Comparison of ENCODE assay signal across 25 mouse cellular contexts in genomic region chr16:32678812-32679211, GRCm38 (mm10). TPM values are rescaled to one million over a fixed set of nuclear protein-coding genes. Genes with fewer than 3 reads are reported as not detected.
DNase-seq lines count a peak whose midpoint lies in the region; ATAC-seq and TF ChIP-seq lines count a peak whose summit lies in the region.
"Had no signal": no experiment of that assay in that cellular context is flagged by ENCODE, and none has a peak within 500 bp of the region (broad histone marks: within the 10 kb centered on the region; RNA-seq: fewer than 3 reads in every experiment).

No protein-coding gene starts in this region.

- no peak for TF ChIP-seq POLR2A in kidney, adult 2 months (IDR thresholded peaks at IDR 0.05; ENCODE audit: low read depth, low read length)
- no peak for TF ChIP-seq POLR2A in embryonic fibroblast, embryonic 13.5 days (IDR thresholded peaks at IDR 0.05; ENCODE audit: low read depth, low read length)

- no peak overlapping the region for H3K4me3 ChIP-seq in kidney, postnatal 0 days (replicated peaks; ENCODE audit: low read depth, low read length)
- H3K4me3 ChIP-seq in kidney, adult 2 months (ENCODE audit: insufficient read depth, low read depth, low read length) = no peak overlapping the region
- H3K4me3 ChIP-seq in E14TG2a.4 (replicated peaks; ENCODE audit: low read length) = 0 out of 2 replicates have a peak overlapping the region, but pooled peaks have one; percentile 43
- no peak overlapping the region for H3K4me3 ChIP-seq in embryonic fibroblast, embryonic 13.5 days (ENCODE audit: insufficient read depth, low read length)
- no peak overlapping the region; the same call in 1 of the 2 replicates for H3K4me3 ChIP-seq in stomach, embryonic 16.5 days (replicated peaks; ENCODE audit: low read length)
- H3K4me3 ChIP-seq: embryonic facial prominence, embryonic 15.5 days; hindbrain, embryonic 15.5 days; midbrain, embryonic 15.5 days; neural tube, embryonic 12.5 days had no signal

- no peak overlapping the region for H3K4me2 ChIP-seq in kidney, postnatal 0 days (ENCODE audit: low read length)
- H3K4me2 ChIP-seq in stomach, embryonic 16.5 days (ENCODE audit: low read depth, low read length) = peak overlapping the region; percentile 31
- H3K4me2 ChIP-seq: embryonic facial prominence, embryonic 15.5 days; heart, embryonic 11.5 days; hindbrain, embryonic 15.5 days; lung, embryonic 14.5 days; midbrain, embryonic 15.5 days; neural tube, embryonic 12.5 days had no signal

- no peaks in the 10 kb centered on the region for H3K9me3 ChIP-seq in kidney, postnatal 0 days (replicated peaks; ENCODE audit: low read length)
- no peaks in the 10 kb centered on the region for H3K9me3 ChIP-seq in E14TG2a.4 (ENCODE audit: low read length)
- no peaks in the 10 kb centered on the region for H3K9me3 ChIP-seq in stomach, embryonic 16.5 days (replicated peaks; ENCODE audit: control insufficient read depth, low read length)
- H3K9me3 ChIP-seq: embryonic facial prominence, embryonic 15.5 days; hindbrain, embryonic 15.5 days; midbrain, embryonic 15.5 days; neural tube, embryonic 12.5 days had no signal

- 0 out of 2 replicates have a peak overlapping the region, but pooled peaks have one; percentile 37 for H3K9ac ChIP-seq in kidney, postnatal 0 days (ENCODE audit: low read depth, low read length)
- H3K9ac ChIP-seq in stomach, embryonic 16.5 days (ENCODE audit: low read length) = peak overlapping the region; percentile 31; the same call in 1 of the 2 replicates
- H3K9ac ChIP-seq: embryonic facial prominence, embryonic 15.5 days; forebrain, postnatal 0 days; hindbrain, embryonic 15.5 days; liver, embryonic 14.5 days; lung, embryonic 14.5 days; midbrain, embryonic 15.5 days; neural tube, embryonic 12.5 days had no signal

- no peak for TF ChIP-seq CTCF in kidney, postnatal 0 days (IDR thresholded peaks at IDR 0.05; ENCODE audit: low read depth)
- TF ChIP-seq CTCF in kidney, adult 2 months (conservative IDR thresholded peaks at IDR 0.05; ENCODE audit: insufficient read depth, insufficient read length, low read depth, low read length) = no peak
- TF ChIP-seq CTCF in E14TG2a.4 (conservative IDR thresholded peaks at IDR 0.05; ENCODE audit: low read length) = no peak
- TF ChIP-seq CTCF in embryonic fibroblast, embryonic 13.5 days (IDR thresholded peaks at IDR 0.05; ENCODE audit: borderline replicate concordance, insufficient read depth, low read length) = no peak

- no peaks in the 10 kb centered on the region for H3K4me1 ChIP-seq in kidney, postnatal 0 days (replicated peaks; ENCODE audit: insufficient read depth, low read length)
- no peaks in the 10 kb centered on the region for H3K4me1 ChIP-seq in kidney, adult 2 months (ENCODE audit: control insufficient read depth, insufficient read depth, low read length)
- H3K4me1 ChIP-seq in E14TG2a.4 (replicated peaks; ENCODE audit: low read depth, low read length) = peaks cover 94% of the 10 kb centered on the region
- peaks cover 11% of the 10 kb centered on the region for H3K4me1 ChIP-seq in embryonic fibroblast, embryonic 13.5 days (ENCODE audit: control insufficient read depth, insufficient read depth, low read length)
- H3K4me1 ChIP-seq in stomach, embryonic 16.5 days (ENCODE audit: control insufficient read depth, insufficient read depth, low read length) = peaks cover 16% of the 10 kb centered on the region
- H3K4me1 ChIP-seq: hindbrain, embryonic 15.5 days; midbrain, embryonic 15.5 days; neural tube, embryonic 12.5 days had no signal

- ATAC-seq in kidney, postnatal 0 days (replicated peaks; ENCODE audit: low FRiP score, low read depth) = no peak
- peak; percentile 30; the same call in 1 of the 2 replicates for ATAC-seq in stomach, embryonic 16.5 days (ENCODE audit: insufficient read depth, low FRiP score)
- ATAC-seq: activated CD4-positive, CD25-positive, alpha-beta regulatory T cell, adult 4 months; forebrain, postnatal 0 days; midbrain, embryonic 15.5 days had no signal

- no peaks in the 10 kb centered on the region for H3K27me3 ChIP-seq in kidney, postnatal 0 days (ENCODE audit: insufficient read depth, low read length)
- H3K27me3 ChIP-seq in kidney, adult 2 months (replicated peaks; ENCODE audit: control insufficient read depth, insufficient read depth, low read length) = no peaks in the 10 kb centered on the region
- H3K27me3 ChIP-seq in E14TG2a.4 (ENCODE audit: insufficient read depth, low read length) = no peaks in the 10 kb centered on the region
- no peaks in the 10 kb centered on the region for H3K27me3 ChIP-seq in stomach, embryonic 16.5 days (ENCODE audit: control insufficient read depth, insufficient read depth, low read length)
- H3K27me3 ChIP-seq: CH12.LX; embryonic facial prominence, embryonic 15.5 days; hindbrain, embryonic 15.5 days; midbrain, embryonic 15.5 days; neural tube, embryonic 12.5 days had no signal

- H3K36me3 ChIP-seq in kidney, postnatal 0 days (ENCODE audit: insufficient read depth, low read length) = peaks cover 47% of the 10 kb centered on the region
- H3K36me3 ChIP-seq in kidney, adult 2 months (ENCODE audit: control insufficient read depth, insufficient read depth, low read length) = no peaks in the 10 kb centered on the region
- peaks cover 95% of the 10 kb centered on the region for H3K36me3 ChIP-seq in E14TG2a.4 (ENCODE audit: insufficient read depth, low read length)
- H3K36me3 ChIP-seq in stomach, embryonic 16.5 days (ENCODE audit: control insufficient read depth, insufficient read depth, low read length) = peaks cover 21% of the 10 kb centered on the region

- 80% methylated on average over 14 of the region's 14 CpGs for WGBS in kidney, postnatal 0 days
- WGBS in kidney, adult 2 months = 77% methylated on average over 14 of the region's 14 CpGs
- 68% methylated on average over 14 of the region's 14 CpGs for WGBS in stomach, embryonic 16.5 days

- DNase-seq in kidney, postnatal 0 days (ENCODE audit: low spot score) = no peak
- no peak for DNase-seq in kidney, adult 2 months
- no peak for DNase-seq in lung, postnatal 36 days
- DNase-seq in right cerebral cortex, adult 2 months (ENCODE audit: low spot score in 2 of 2) = no peak
- no peak for DNase-seq in c-Kit-positive CD71-positive TER-119-positive erythroid progenitor cells, embryonic 14.5 days (ENCODE audit: low spot score)
- DNase-seq: adrenal gland, postnatal 10 days; B cell, adult 2 months; cerebellum, adult 9-10 months; forebrain, postnatal 0 days; kidney, adult 11 months; kidney, postnatal 10 days; lung, embryonic 14.5 days had no signal

- no peak overlapping the region for H3K27ac ChIP-seq in kidney, postnatal 0 days
- H3K27ac ChIP-seq in kidney, adult 2 months (ENCODE audit: insufficient read depth, low read depth, low read length) = no peak overlapping the region
- H3K27ac ChIP-seq in embryonic fibroblast, embryonic 13.5 days (ENCODE audit: insufficient read depth, low read length) = peak overlapping the region; percentile 11; the same call in 1 of the 2 replicates
- peak overlapping the region; percentile 92 for H3K27ac ChIP-seq in stomach, embryonic 16.5 days (ENCODE audit: low read length)
- H3K27ac ChIP-seq: embryonic facial prominence, embryonic 15.5 days; hindbrain, embryonic 15.5 days; liver, embryonic 14.5 days; midbrain, embryonic 15.5 days; neural tube, embryonic 12.5 days had no signal

RNA-seq across cellular contexts. Expression of gene Tnk2, which starts 35.1 kb away (rescaled TPM):
- polyA plus RNA-seq in kidney, postnatal 0 days (2015; fragmentation: Nextera tagmentation; extraction: Ambion mirVana) = 8.4 and 8.5 TPM in 2 replicates
- polyA plus RNA-seq in kidney, adult 2 months (2012; rRNA removed) = 35.8 and 40.8 TPM in 2 replicates
- polyA plus RNA-seq in embryonic fibroblast, embryonic 13.5 days (2011; ENCODE audit: insufficient read length, low read depth, missing spikeins) = 92.4 and 144 TPM in 2 replicates
- 10.6 TPM in 2 replicates for polyA plus RNA-seq in stomach, embryonic 16.5 days (2015; fragmentation: Nextera tagmentation; extraction: Ambion mirVana)

RNA-seq across cellular contexts. Expression of gene Muc4, which starts 56.9 kb away (rescaled TPM):
- polyA plus RNA-seq in kidney, postnatal 0 days (2015; fragmentation: Nextera tagmentation; extraction: Ambion mirVana) = 0.14 and 0.28 TPM in 2 replicates
- 0.16 and 0.41 TPM in 2 replicates for polyA plus RNA-seq in kidney, adult 2 months (2012; rRNA removed)
- not detected in 2 replicates for polyA plus RNA-seq in embryonic fibroblast, embryonic 13.5 days (2011; ENCODE audit: insufficient read length, low read depth, missing spikeins)
- 5.6 and 6.4 TPM in 2 replicates for polyA plus RNA-seq in stomach, embryonic 16.5 days (2015; fragmentation: Nextera tagmentation; extraction: Ambion mirVana)
- polyA plus RNA-seq: activated CD4-positive, CD25-positive, alpha-beta regulatory T cell, adult 4 months; forebrain, postnatal 0 days; heart, postnatal 0 days; hindbrain, embryonic 15.5 days; limb, embryonic 11.5 days; midbrain, embryonic 15.5 days had no signal

Comparison
In these comparisons a context has a peak if more than half of its experiments do, and no peak if none do; other contexts are left out.
1. H3K27ac ChIP-seq: peak in embryonic fibroblast, embryonic 13.5 days (single experiment) and stomach, embryonic 16.5 days (single experiment); none in kidney, postnatal 0 days (single experiment) and kidney, adult 2 months (single experiment).